ENCODE assay signal across 8 mouse cellular contexts in genomic region chr2:44952830-44953422, GRCm38 (mm10). TPM values are rescaled to one million over a fixed set of nuclear protein-coding genes. Genes with fewer than 3 reads are reported as not detected.
DNase-seq lines count a peak whose midpoint lies in the region; ATAC-seq lines count a peak whose summit lies in the region.

No protein-coding gene starts in this region.

- no peaks in the 10 kb centered on the region for H3K36me3 ChIP-seq in kidney, embryonic 16.5 days (ENCODE audit: insufficient read depth, low read length)
- no peaks in the 10 kb centered on the region for H3K36me3 ChIP-seq in forebrain, embryonic 13.5 days (ENCODE audit: poor library complexity, severe bottlenecking)

- peak; percentile 7 for DNase-seq in urinary bladder, postnatal 25 days (ENCODE audit: low spot score)
- no peak for DNase-seq in urinary bladder, postnatal 4 days (ENCODE audit: low spot score in 2 of 2)
- DNase-seq in gonadal fat pad, adult 2 months (ENCODE audit: low read depth), result peak; percentile 72
- DNase-seq in urinary bladder, adult 2 months (ENCODE audit: low spot score), result no peak
- no peak for DNase-seq in layer of hippocampus, postnatal 14 days (ENCODE audit: low spot score in 2 of 2)

- no peak overlapping the region for H3K4me2 ChIP-seq in kidney, embryonic 16.5 days (replicated peaks; ENCODE audit: low read depth, low read length)
- H3K4me2 ChIP-seq in forebrain, embryonic 13.5 days, result no peak overlapping the region

- no peak overlapping the region for H3K9ac ChIP-seq in kidney, embryonic 16.5 days (replicated peaks; ENCODE audit: low read length)
- H3K9ac ChIP-seq in forebrain, embryonic 13.5 days, result no peak overlapping the region

- peaks cover 7% of the 10 kb centered on the region; the same call in 1 of the 2 replicates for H3K4me1 ChIP-seq in kidney, embryonic 16.5 days (ENCODE audit: insufficient read depth, low read length)
- H3K4me1 ChIP-seq in forebrain, embryonic 13.5 days, result no peaks in the 10 kb centered on the region

- peak; percentile 71; the same call in 1 of the 2 replicates for ATAC-seq in kidney, embryonic 16.5 days (ENCODE audit: low FRiP score, low TSS enrichment)
- ATAC-seq in monocyte, adult 5-6 weeks (replicated peaks; ENCODE audit: insufficient number of reproducible peaks, low FRiP score, low TSS enrichment, poor library complexity, severe bottlenecking), result peak; percentile 71
- no peak for ATAC-seq in forebrain, embryonic 13.5 days

- peak overlapping the region; percentile 17 for H3K27ac ChIP-seq in kidney, embryonic 16.5 days (ENCODE audit: low read length)
- no peak overlapping the region for H3K27ac ChIP-seq in forebrain, embryonic 13.5 days

- H3K27me3 ChIP-seq in kidney, embryonic 16.5 days (ENCODE audit: insufficient read depth, low read length), result no peaks in the 10 kb centered on the region
- H3K27me3 ChIP-seq in forebrain, embryonic 13.5 days, result no peaks in the 10 kb centered on the region

- 37% methylated on average over 6 of the region's 6 CpGs for WGBS in kidney, embryonic 16.5 days
- WGBS in forebrain, embryonic 13.5 days, result 43% methylated on average over 6 of the region's 6 CpGs

- H3K9me3 ChIP-seq in kidney, embryonic 16.5 days (ENCODE audit: low read length), result no peaks in the 10 kb centered on the region
- H3K9me3 ChIP-seq in forebrain, embryonic 13.5 days (replicated peaks), result no peaks in the 10 kb centered on the region

- H3K4me3 ChIP-seq in kidney, embryonic 16.5 days (ENCODE audit: low read length), result no peak overlapping the region
- no peak overlapping the region for H3K4me3 ChIP-seq in forebrain, embryonic 13.5 days

RNA-seq across cellular contexts. Expression of gene Gtdc1, which starts 25.5 kb away (rescaled TPM):
- polyA plus RNA-seq in gonadal fat pad, adult 2 months (2012; rRNA removed), result 6.5 and 6.6 TPM in 2 replicates
- polyA plus RNA-seq in kidney, embryonic 16.5 days (2015; fragmentation: Nextera tagmentation; extraction: Ambion mirVana), result 14.0 and 14.2 TPM in 2 replicates
- total RNA-seq in monocyte, adult 5-6 weeks (2017), result 40.5 to 65.8 TPM (median 56.7 TPM) in 3 replicates
- 10.4 and 12.8 TPM in 2 replicates for polyA plus RNA-seq in urinary bladder, adult 2 months (2012; rRNA removed)
- 19.4 and 21.1 TPM in 2 replicates for polyA plus RNA-seq in forebrain, embryonic 13.5 days (2015; fragmentation: Nextera tagmentation; extraction: Ambion mirVana)
- total RNA-seq in layer of hippocampus, postnatal 14 days (2021), result 10 to 100 TPM; 64.7 to 66.4 TPM

Comparison
In these comparisons a context has a peak if more than half of its experiments do, and no peak if none do; other contexts are left out.
1. DNase-seq: peak in urinary bladder, postnatal 25 days (single experiment) and gonadal fat pad, adult 2 months (single experiment); none in urinary bladder, postnatal 4 days (0 of 2), urinary bladder, adult 2 months (single experiment) and layer of hippocampus, postnatal 14 days (0 of 2).